Comparison of ENCODE assay signal across 10 mouse cellular contexts in the genomic region with DNA sequence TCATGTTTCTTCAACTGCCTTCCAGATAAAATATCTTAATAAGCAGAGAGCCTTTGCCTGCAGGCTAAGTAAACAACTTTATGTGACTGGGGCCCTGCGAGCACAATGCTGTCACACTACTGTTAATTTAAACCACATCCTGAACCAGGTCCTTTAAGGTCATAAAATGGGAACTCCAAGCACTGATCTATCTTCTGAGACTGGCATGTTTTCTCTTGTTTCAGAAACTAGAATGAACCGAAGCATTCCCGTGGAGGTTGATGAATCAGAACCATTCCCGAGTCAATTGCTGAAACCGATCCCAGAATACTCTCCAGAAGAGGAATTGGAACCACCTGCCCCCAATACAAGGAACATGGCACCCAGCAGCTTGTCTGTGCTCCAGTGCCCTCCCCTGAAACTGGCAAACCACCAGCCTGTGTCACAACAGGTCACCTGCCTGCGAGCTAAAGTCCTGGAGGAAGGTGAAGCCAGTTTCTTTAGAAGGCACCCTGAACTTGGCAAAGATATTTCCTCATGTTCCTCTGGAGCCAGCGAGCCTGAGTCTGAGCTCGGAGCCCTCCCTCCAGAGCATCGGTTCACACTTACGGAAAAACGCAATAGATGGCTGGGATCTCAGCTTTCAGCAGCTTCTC. TPM values are rescaled to one million over a fixed set of nuclear protein-coding genes. Genes with fewer than 3 reads are reported as not detected.
DNase-seq lines count a peak whose midpoint lies in the region; ATAC-seq and TF ChIP-seq lines count a peak whose summit lies in the region.
"Had no signal": no experiment of that assay in that cellular context is flagged by ENCODE, and none has a peak within 500 bp of the region (broad histone marks: within the 10 kb centered on the region; RNA-seq: fewer than 3 reads in every experiment).

No protein-coding gene starts in this region.

- DNase-seq in thymus, postnatal 25 days, result peak; percentile 25
- DNase-seq in thymus, postnatal 10 days (ENCODE audit: low spot score in 2 of 2), result no peak
- peak; percentile 89 to 91 for DNase-seq in kidney, postnatal 36 days
- no peak for DNase-seq in layer of hippocampus, postnatal 14 days (ENCODE audit: low spot score in 2 of 2)
- DNase-seq in right cerebral cortex, adult 2 months (ENCODE audit: low spot score in 2 of 2), result no peak
- DNase-seq in forebrain, postnatal 0 days, result no peak

- no peaks in the 10 kb centered on the region for H3K27me3 ChIP-seq in embryonic facial prominence, embryonic 15.5 days
- no peaks in the 10 kb centered on the region for H3K27me3 ChIP-seq in stomach, embryonic 16.5 days (ENCODE audit: control insufficient read depth, insufficient read depth, low read length)
- no peaks in the 10 kb centered on the region for H3K27me3 ChIP-seq in forebrain, postnatal 0 days (ENCODE audit: insufficient read depth, low read length)
- H3K27me3 ChIP-seq: heart, embryonic 12.5 days had no signal

- H3K9ac ChIP-seq in embryonic facial prominence, embryonic 15.5 days, result no peak overlapping the region
- H3K9ac ChIP-seq in stomach, embryonic 16.5 days (ENCODE audit: low read length), result 0 out of 2 replicates have a peak overlapping the region, but pooled peaks have one; percentile 44
- H3K9ac ChIP-seq in forebrain, postnatal 0 days, result no peak overlapping the region
- H3K9ac ChIP-seq: heart, embryonic 12.5 days; liver, embryonic 14.5 days had no signal

- H3K36me3 ChIP-seq in embryonic facial prominence, embryonic 15.5 days, result peaks cover 7% of the 10 kb centered on the region; the same call in 1 of the 2 replicates
- H3K36me3 ChIP-seq in stomach, embryonic 16.5 days (ENCODE audit: control insufficient read depth, insufficient read depth, low read length), result peaks cover 11% of the 10 kb centered on the region; the same call in 1 of the 2 replicates
- peaks cover 9% of the 10 kb centered on the region; the same call in 1 of the 2 replicates for H3K36me3 ChIP-seq in forebrain, postnatal 0 days (ENCODE audit: insufficient read depth)

- peak overlapping the region; percentile 66 for H3K27ac ChIP-seq in embryonic facial prominence, embryonic 15.5 days (replicated peaks)
- H3K27ac ChIP-seq in stomach, embryonic 16.5 days (ENCODE audit: low read length), result peak overlapping the region; percentile 87
- no peak overlapping the region for H3K27ac ChIP-seq in forebrain, postnatal 0 days (ENCODE audit: low read depth, low read length)
- H3K27ac ChIP-seq: liver, embryonic 14.5 days had no signal

- no peak overlapping the region for H3K4me2 ChIP-seq in embryonic facial prominence, embryonic 15.5 days (replicated peaks)
- H3K4me2 ChIP-seq in stomach, embryonic 16.5 days (ENCODE audit: low read depth, low read length), result 0 out of 2 replicates have a peak overlapping the region, but pooled peaks have one; percentile 28
- no peak overlapping the region for H3K4me2 ChIP-seq in forebrain, postnatal 0 days (ENCODE audit: low read depth)
- H3K4me2 ChIP-seq: heart, embryonic 12.5 days had no signal

- H3K4me3 ChIP-seq in embryonic facial prominence, embryonic 15.5 days (replicated peaks), result no peak overlapping the region
- H3K4me3 ChIP-seq in stomach, embryonic 16.5 days (replicated peaks; ENCODE audit: low read length), result no peak overlapping the region
- H3K4me3 ChIP-seq in forebrain, postnatal 0 days (ENCODE audit: low read depth, low read length), result no peak overlapping the region
- H3K4me3 ChIP-seq: heart, embryonic 12.5 days had no signal

- TF ChIP-seq CTCF in forebrain, postnatal 0 days (IDR thresholded peaks at IDR 0.05; ENCODE audit: low read depth), result no peak

- WGBS in embryonic facial prominence, embryonic 15.5 days, result 41% methylated on average over 11 of the region's 11 CpGs
- WGBS in stomach, embryonic 16.5 days, result 52% methylated on average over 11 of the region's 11 CpGs
- WGBS in forebrain, postnatal 0 days, result 73% methylated on average over 11 of the region's 11 CpGs

- no peak for ATAC-seq in embryonic facial prominence, embryonic 15.5 days (ENCODE audit: insufficient number of reproducible peaks, low FRiP score, low TSS enrichment, low read depth)
- no peak for ATAC-seq in stomach, embryonic 16.5 days (ENCODE audit: insufficient read depth, low FRiP score)
- no peak for ATAC-seq in forebrain, postnatal 0 days

- peaks cover 51% of the 10 kb centered on the region for H3K4me1 ChIP-seq in embryonic facial prominence, embryonic 15.5 days
- peaks cover 57% of the 10 kb centered on the region for H3K4me1 ChIP-seq in stomach, embryonic 16.5 days (ENCODE audit: control insufficient read depth, insufficient read depth, low read length)
- peaks cover 21% of the 10 kb centered on the region for H3K4me1 ChIP-seq in forebrain, postnatal 0 days (ENCODE audit: insufficient read depth)

- no peaks in the 10 kb centered on the region for H3K9me3 ChIP-seq in embryonic facial prominence, embryonic 15.5 days (replicated peaks)
- no peaks in the 10 kb centered on the region for H3K9me3 ChIP-seq in stomach, embryonic 16.5 days (replicated peaks; ENCODE audit: control insufficient read depth, low read length)
- H3K9me3 ChIP-seq in forebrain, postnatal 0 days (ENCODE audit: low read length), result no peaks in the 10 kb centered on the region
- H3K9me3 ChIP-seq: heart, embryonic 12.5 days had no signal

RNA-seq across cellular contexts. Expression of gene Traf3ip2, which starts 13.0 kb away (rescaled TPM):
- polyA plus RNA-seq in embryonic facial prominence, embryonic 15.5 days (2015; fragmentation: Nextera tagmentation; extraction: Ambion mirVana), result 22.2 and 22.3 TPM in 2 replicates
- 32.1 and 33.1 TPM in 2 replicates for polyA plus RNA-seq in stomach, embryonic 16.5 days (2015; fragmentation: Nextera tagmentation; extraction: Ambion mirVana)
- total RNA-seq in layer of hippocampus, postnatal 14 days (2021), result 1 to 10 TPM; 3.6 to 4.3 TPM
- 0.24 and 0.77 TPM in 2 replicates for total RNA-seq in forebrain, postnatal 0 days (2014; rRNA removed)
- 4.8 and 6.0 TPM in 2 replicates for polyA plus RNA-seq in forebrain, postnatal 0 days (2015; fragmentation: Nextera tagmentation; extraction: Ambion mirVana)

Comparison
In these comparisons a context has a peak if more than half of its experiments do, and no peak if none do; other contexts are left out.
1. DNase-seq: peak in thymus, postnatal 25 days (single experiment) and kidney, postnatal 36 days (2 of 2); none in thymus, postnatal 10 days (0 of 2), layer of hippocampus, postnatal 14 days (0 of 2), right cerebral cortex, adult 2 months (0 of 2) and forebrain, postnatal 0 days (single experiment).